Mouse (Mus musculus) 3T3-L1 (cell line): ENCODE measurements around the gene Srrd.

Experiments used
- DNase-seq: peaks from one replicate; pipeline ENCODE4 v3.0.0-alpha.2; 2015; ENCODE audit warnings: low read depth, low spot score

Srrd gene

GRCm38 (mm10) chr5:112359520-112359919 lies 16.7 kb upstream of the Srrd start:
- no peak for DNase-seq

DNA sequence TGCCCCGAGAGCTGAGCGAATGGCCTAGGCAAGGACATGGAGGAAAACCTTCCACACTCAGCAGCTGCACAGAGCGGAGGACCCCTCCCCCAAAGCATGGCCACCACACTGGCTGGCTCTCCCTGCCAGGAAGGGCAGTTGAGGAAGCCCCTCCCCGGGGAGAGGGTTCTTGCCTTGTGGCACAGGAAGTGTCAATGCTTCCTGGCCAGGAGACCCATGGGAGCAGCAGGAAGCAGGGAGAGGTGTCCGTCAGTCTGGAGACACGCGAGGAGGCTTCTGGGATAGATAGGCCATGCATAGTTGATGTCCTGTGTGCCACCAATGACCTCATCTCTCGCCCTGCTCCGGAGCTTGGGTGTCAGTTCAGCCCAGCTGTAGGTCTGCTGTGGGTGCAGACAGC lies 13.5 kb upstream of the Srrd start:
- no peak for DNase-seq

DNA sequence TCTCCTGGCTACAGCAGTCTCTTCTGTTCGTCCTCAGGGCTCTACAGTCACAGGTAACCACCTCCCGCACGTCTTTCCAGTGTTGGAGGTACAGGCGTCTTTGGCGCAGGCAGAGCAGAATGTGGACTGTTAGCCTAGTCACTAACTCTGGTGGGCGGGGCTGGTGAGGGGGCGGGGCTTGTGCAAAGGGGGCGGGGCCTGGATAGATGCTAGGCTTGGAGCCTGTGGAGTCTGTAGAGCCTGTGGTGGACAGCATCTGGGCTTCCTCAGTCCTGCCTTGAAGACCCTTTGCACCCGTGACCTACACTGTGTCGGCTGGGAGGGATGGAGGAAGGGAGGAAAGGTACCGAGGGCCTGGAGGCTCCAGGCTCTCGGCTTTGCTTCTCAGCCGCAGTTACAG lies 13.1 kb upstream of the Srrd start, which contains the start of gene Gm6583:
Gm6583 (minus strand) TSS at position 124 of the 400 bp plus-strand sequence.
- no peak for DNase-seq

DNA sequence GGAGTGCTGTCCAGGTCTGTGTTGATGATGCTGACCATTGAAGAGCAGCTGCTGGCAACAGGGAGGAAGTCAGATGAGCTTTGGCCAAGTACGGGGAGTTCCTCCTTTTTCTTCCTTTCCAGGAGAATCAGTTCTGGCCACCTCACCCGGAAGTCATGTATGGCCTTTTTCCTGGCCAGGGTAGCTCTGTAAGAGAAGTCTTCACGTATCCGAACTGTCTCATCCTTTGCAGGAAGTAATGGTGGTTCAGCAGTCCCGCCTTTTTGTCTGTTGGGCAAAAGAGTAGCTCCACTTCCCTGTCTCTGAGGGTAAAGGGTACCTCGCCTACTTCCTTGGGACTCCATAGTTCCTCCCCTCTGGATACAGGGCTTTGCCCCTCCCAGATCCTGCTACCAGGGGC lies 12.7 kb upstream of the Srrd start:
- no peak for DNase-seq

GRCm38 (mm10) chr5:112349169-112349568 lies 6.3 kb upstream of the Srrd start:
- no peak for DNase-seq

- no peak for DNase-seq
These were observed 3.5 kb upstream of the Srrd start for GRCm38 (mm10) chr5:112346211-112346965.

- DNase-seq: no peak
These were observed 1.5 kb upstream of the Srrd start for GRCm38 (mm10) chr5:112344092-112344960.

DNA sequence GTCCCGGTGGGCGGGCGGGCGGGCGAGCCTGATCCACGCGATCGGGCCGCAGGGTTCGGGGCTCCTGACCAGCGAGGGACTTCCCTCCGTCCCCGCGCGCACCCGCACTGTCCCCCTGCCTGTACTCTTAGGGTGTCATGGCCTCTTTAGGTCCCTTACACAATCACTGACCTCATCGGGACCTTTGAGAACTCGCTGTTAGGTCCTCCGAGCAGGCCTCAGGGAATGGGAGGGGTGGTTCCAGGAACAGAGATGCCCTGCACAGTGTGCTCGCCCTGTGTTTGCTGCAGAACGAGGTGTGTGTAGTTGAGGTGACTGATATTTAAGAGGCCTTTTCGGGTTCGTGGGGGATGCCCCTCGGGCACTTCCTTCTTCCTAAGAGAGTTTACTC lies 360 bp upstream of the Srrd start:
- DNase-seq: peak; percentile 58

GRCm38 (mm10) chr5:112339215-112339614 lies 3.6 kb downstream of the Srrd start:
- DNase-seq: peak; percentile 49

DNA sequence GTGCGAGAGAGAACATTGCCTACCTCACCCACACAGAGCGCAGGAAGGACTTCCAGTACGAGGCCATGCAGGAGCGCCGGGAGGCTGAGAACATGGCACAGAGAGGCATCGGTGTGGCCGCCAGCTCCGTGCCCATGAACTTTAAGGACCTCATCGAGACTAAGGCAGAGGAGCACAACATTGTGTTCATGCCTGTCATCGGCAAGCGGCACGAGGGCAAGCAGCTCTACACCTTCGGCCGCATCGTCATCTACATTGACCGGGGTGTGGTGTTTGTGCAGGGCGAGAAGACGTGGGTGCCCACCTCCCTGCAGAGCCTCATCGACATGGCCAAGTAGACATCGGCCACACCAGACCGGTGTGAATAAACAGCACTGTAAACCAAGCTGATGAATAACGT lies 5.8 kb downstream of the Srrd start:
- DNase-seq: no peak

- peak; percentile 74 for DNase-seq
These were observed 7.4 kb downstream of the Srrd start for GRCm38 (mm10) chr5:112335473-112335872.

DNA sequence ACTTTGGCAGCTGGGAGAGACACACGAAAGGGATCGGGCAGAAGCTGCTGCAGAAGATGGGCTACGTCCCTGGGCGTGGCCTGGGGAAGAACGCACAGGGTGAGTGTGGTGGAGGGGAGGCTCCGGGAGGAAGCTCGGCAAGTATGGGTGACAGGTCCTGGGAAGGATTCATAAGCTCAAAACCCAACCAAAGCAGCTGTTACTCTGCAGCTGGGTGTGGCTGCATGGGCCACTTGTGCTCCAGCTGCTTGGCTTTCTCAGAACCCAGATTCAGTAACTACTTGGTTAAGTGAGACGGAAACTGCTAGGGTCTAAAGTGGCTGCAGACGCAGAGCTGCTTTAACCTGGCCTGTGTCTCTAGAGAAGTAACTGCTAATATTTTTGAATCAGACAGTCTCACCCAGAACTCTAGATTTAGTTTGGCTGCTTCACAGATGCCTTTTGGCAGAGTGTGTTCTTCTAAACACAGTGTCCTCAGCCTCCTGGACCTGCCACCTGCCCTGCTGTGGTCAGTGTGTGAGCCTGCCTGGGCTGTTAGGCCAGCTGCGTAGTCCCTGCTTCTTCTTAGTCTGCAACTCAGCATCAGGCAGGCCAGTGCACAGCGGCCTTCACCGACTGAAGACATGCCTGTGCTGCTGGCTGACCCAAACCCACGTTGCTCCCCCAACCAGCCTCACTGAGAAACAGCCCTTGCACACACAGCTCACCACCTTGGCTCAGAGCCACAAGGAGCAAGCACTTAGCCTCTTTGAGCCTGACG lies 12.9 kb downstream of the Srrd start:
- DNase-seq: no peak

DNA sequence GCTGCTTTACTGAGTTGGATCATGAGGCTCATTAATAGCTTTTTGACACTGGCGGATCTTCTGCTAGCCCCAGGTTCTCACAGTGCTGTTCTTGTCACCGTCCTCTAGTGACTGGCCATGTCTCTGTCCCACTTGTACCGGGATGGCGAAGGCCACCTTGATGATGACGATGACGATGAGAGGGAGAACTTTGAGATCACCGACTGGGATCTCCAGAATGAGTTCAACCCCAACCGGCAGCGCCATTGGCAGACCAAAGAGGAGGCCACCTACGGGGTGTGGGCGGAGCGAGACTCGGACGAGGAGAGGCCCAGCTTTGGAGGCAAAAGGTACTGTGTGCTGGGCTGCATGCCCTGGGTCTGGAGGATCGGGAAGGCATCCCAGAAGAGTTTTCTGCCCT lies 15.0 kb downstream of the Srrd start:
- no peak for DNase-seq

- DNase-seq: peak; percentile 15
These were observed 16.3 kb downstream of the Srrd start for GRCm38 (mm10) chr5:112326446-112327009.

- peak; percentile 94 for DNase-seq
These were observed 17.0 kb downstream of the Srrd start, which contains the start of gene Tfip11 for GRCm38 (mm10) chr5:112325546-112326445. Gene Tfip11, plus strand, starts transcription at chr5:112326358.

DNA sequence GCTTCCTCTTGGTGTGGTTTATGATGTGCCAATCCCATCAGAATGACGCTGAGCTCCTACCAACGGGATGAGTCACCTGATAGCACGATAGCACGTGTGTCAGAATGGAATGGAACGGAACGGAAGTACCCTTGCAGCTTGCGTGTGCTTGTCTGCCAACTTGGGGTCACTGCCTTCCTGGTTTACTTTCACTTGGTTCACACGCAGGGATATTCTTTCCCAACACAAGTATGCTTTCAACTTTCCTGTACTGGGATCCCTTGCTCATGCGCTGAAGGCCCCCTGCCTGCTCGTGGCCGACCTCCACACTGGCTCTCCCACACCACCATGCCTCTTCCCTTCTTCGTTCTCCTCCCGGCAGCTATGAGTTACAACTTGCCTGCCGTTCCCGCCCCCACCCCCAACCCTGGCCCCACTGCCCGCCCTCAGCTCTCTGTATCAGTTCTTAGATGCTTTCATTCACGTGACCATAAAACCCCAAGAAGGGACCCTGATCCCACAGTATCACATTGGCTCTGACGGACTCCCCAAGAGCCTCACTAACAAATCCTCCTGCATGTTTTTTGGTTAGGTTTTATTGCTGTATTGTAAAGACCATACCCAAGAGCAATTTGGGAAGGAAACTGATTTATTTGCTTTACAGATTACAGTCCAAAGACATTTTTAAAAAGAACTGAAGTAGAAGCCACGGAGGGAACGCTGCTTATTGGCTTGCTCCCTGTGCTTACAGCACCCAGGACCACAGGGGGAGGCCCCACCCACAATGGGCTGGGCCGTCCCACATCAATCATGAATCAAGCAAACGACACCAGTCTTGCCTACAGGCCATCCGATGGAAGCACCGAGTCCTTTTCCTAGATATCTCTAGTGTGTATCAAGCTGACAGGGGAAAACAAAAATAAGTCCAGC lies 17.9 kb downstream of the Srrd start:
- DNase-seq: peak; percentile 97

GRCm38 (mm10) chr5:112323246-112323645 lies 19.6 kb downstream of the Srrd start:
- DNase-seq: no peak

- DNase-seq: peak; percentile 65
These were observed 21.5 kb downstream of the Srrd start for GRCm38 (mm10) chr5:112321376-112321775.

- DNase-seq: peak; percentile 51
These were observed 21.9 kb downstream of the Srrd start for GRCm38 (mm10) chr5:112320936-112321335.
